Mouse (Mus musculus) erythroblast, embryonic 14.5 days (primary cell): ENCODE data around the gene Prrx2. TPM values are rescaled to one million over a fixed set of nuclear protein-coding genes. Genes with fewer than 3 reads are reported as not detected.
A peak's percentile ranks its signal among the peaks of the same experiment; 100 is the strongest.

Source experiments
- H3K27me3 ChIP-seq: 2 replicates; pipeline ENCODE4 v1.6.1; 2012; ENCODE audit warnings: inconsistent platforms; ENCODE audit not compliant: control insufficient read depth
- H3K36me3 ChIP-seq: 2 replicates; pipeline ENCODE4 v1.6.1; 2012; ENCODE audit warnings: mild to moderate bottlenecking, inconsistent platforms; ENCODE audit not compliant: control insufficient read depth
- H3K4me1 ChIP-seq: 2 replicates; pipeline ENCODE4 v1.6.1; 2012; ENCODE audit warnings: inconsistent platforms; ENCODE audit not compliant: control insufficient read depth
- H3K4me3 ChIP-seq: replicated peaks from 2 replicates; pipeline ENCODE3; 2012; ENCODE audit warnings: moderate library complexity, mild to moderate bottlenecking, inconsistent platforms
- H3K9me3 ChIP-seq: 2 replicates; pipeline ENCODE4 v1.6.1; 2012; ENCODE audit warnings: low read length, inconsistent platforms, mixed read lengths; ENCODE audit not compliant: control insufficient read depth
- GATA1 ChIP-seq: IDR thresholded peaks from 2 replicates; pipeline ENCODE4 v1.6.1; 2012; ENCODE audit warnings: low read length, inconsistent platforms, mixed read lengths
- TAL1 ChIP-seq: IDR thresholded peaks from 3 replicates; pipeline ENCODE4 v1.6.1; 2012; ENCODE audit warnings: low read length, inconsistent platforms, mixed read lengths
- polyA plus RNA-seq: library from polyadenylated mRNA; stranded (reverse); fragments of >175 nt; gene quantifications from 2 replicates; pipeline ENCODE4 v1.2.3, GENCODE M21; 2012

The Prrx2 gene
- polyA plus RNA-seq, 1 experiment, result not detected

GRCm38 (mm10) chr2:30833644-30834043 is 1.1 kb upstream of the Prrx2 start:
- Histone ChIP-seq H3K9me3 (no peaks in the 10 kb centered on the region), H3K36me3 (no peaks in the 10 kb centered on the region), H3K4me1 (peaks cover 35% of the 10 kb centered on the region), H3K27me3 (peaks cover 13% of the 10 kb centered on the region), H3K4me3 (no peak overlapping the region)
- TF ChIP-seq GATA1 (no peak), TAL1 (no peak)

- no peaks in the 10 kb centered on the region for H3K36me3 ChIP-seq
- peaks cover 21% of the 10 kb centered on the region for H3K27me3 ChIP-seq
- TF ChIP-seq TAL1 (no peak), GATA1 (no peak)
- H3K4me1 ChIP-seq, result peaks cover 22% of the 10 kb centered on the region
- H3K9me3 ChIP-seq, result no peaks in the 10 kb centered on the region
- H3K4me3 ChIP-seq, result peak overlapping the region; percentile 33
Observed at GRCm38 (mm10) chr2:30836238-30836990, 1.6 kb downstream of the Prrx2 start.

GRCm38 (mm10) chr2:30842615-30843014 is 7.8 kb downstream of the Prrx2 start:
- no peaks in the 10 kb centered on the region for H3K36me3 ChIP-seq
- H3K4me1 ChIP-seq, result no peaks in the 10 kb centered on the region
- TF ChIP-seq TAL1 (no peak), GATA1 (no peak)
- no peak overlapping the region for H3K4me3 ChIP-seq
- H3K9me3 ChIP-seq, result no peaks in the 10 kb centered on the region
- peaks cover 72% of the 10 kb centered on the region for H3K27me3 ChIP-seq

DNA sequence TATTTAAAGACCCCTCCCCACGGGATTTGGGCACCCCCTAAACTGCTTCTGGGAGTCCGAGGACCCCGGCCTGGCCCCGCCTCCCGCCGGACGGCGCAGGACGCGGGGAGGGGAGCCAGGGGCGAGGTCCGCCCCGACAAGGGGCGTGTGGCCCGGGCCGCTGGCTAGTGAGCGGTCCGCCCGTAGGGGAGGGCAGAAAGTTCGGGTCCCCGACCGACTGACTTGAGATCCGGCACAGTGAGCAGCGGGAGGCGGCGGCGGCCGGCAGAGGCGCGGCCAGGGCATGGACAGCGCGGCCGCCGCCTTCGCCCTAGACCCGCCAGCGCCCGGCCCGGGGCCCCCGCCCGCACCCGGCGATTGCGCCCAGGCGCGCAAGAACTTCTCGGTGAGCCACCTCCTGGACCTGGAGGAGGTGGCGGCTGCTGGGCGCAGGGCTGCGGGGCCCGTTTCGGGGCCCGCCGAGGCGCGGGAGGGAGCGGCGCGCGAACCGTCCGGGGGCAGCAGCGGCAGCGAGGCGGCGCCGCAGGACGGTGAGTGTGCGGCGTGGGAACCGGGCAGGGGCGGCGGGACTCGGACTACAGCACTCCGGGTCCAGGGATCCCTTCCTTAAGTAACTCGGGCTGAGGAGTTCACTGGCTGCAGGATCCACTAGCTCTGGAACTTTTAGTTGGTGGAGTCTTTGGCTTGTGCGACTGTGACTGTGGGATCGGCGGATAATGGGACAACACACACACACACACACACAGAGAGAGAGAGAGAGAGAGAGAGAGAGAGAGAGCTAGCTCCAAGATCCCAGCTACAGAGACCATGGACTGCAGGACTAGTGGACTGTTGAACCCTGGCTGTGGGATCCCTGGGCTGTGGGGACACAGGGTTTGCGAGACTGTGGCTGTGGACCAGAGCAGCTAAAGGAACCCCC is 10.6 kb downstream of the Prrx2 start:
- no peaks in the 10 kb centered on the region for H3K9me3 ChIP-seq
- TF ChIP-seq TAL1 (no peak), GATA1 (no peak)
- H3K4me3 ChIP-seq, result no peak overlapping the region
- peaks cover 70% of the 10 kb centered on the region for H3K27me3 ChIP-seq
- H3K4me1 ChIP-seq, result no peaks in the 10 kb centered on the region
- no peaks in the 10 kb centered on the region for H3K36me3 ChIP-seq

- TF ChIP-seq GATA1 (no peak), TAL1 (no peak)
- no peaks in the 10 kb centered on the region for H3K9me3 ChIP-seq
- H3K4me3 ChIP-seq, result no peak overlapping the region
- peaks cover 70% of the 10 kb centered on the region for H3K27me3 ChIP-seq
- H3K36me3 ChIP-seq, result no peaks in the 10 kb centered on the region
- H3K4me1 ChIP-seq, result no peaks in the 10 kb centered on the region
Observed at GRCm38 (mm10) chr2:30846236-30846635, 11.5 kb downstream of the Prrx2 start.

DNA sequence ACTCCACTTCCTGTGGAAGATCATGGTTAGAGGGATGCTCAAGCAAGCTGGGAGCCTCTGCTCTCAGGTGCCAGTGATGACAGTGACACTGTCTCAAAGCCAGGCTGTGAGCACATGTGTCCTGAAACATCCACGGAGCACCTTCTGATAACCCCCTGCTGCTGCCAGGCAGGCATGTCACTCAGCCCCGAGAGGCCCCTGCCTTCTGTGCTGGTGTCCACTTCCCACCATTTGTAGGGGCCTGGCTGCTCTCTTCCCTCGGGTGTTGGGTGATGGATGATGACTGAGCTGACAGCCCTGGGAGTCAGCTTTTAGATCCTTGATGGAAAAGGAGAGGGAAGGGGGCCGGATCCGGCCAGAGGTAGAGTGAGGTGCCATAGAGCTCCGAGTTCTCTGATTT is 12.0 kb downstream of the Prrx2 start:
- Histone ChIP-seq H3K9me3 (no peaks in the 10 kb centered on the region), H3K27me3 (peaks cover 66% of the 10 kb centered on the region), H3K4me3 (no peak overlapping the region), H3K4me1 (no peaks in the 10 kb centered on the region), H3K36me3 (no peaks in the 10 kb centered on the region)
- TF ChIP-seq TAL1 (no peak), GATA1 (no peak)

- no peak overlapping the region for H3K4me3 ChIP-seq
- no peaks in the 10 kb centered on the region for H3K4me1 ChIP-seq
- no peaks in the 10 kb centered on the region for H3K9me3 ChIP-seq
- TF ChIP-seq GATA1 (no peak), TAL1 (no peak)
- peaks cover 62% of the 10 kb centered on the region for H3K27me3 ChIP-seq
- H3K36me3 ChIP-seq, result no peaks in the 10 kb centered on the region
Observed at GRCm38 (mm10) chr2:30848184-30848583, 13.4 kb downstream of the Prrx2 start.

DNA sequence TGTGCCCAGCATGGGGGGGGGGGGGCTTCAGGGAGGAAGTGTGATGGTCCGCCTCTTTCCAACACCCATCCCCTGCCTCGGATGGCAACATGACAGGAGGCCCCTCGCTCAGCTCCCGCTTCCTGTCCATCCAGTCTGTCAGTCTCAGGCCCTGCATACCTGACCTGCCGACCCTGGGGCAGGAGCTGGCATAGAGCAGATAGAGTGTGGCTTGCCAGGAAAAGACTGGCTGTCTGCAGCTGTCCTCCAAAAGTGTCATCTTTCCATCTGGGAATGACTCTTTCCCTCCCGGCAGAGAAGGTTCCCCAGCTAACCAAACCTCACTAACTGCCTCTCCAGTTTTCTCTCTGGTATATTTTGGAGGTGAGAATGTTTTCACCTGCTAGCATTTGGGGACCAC is 15.8 kb downstream of the Prrx2 start:
- H3K4me1 ChIP-seq, result no peaks in the 10 kb centered on the region
- no peaks in the 10 kb centered on the region for H3K9me3 ChIP-seq
- no peak overlapping the region for H3K4me3 ChIP-seq
- no peaks in the 10 kb centered on the region for H3K36me3 ChIP-seq
- peaks cover 39% of the 10 kb centered on the region for H3K27me3 ChIP-seq
- TF ChIP-seq TAL1 (no peak), GATA1 (no peak)

DNA sequence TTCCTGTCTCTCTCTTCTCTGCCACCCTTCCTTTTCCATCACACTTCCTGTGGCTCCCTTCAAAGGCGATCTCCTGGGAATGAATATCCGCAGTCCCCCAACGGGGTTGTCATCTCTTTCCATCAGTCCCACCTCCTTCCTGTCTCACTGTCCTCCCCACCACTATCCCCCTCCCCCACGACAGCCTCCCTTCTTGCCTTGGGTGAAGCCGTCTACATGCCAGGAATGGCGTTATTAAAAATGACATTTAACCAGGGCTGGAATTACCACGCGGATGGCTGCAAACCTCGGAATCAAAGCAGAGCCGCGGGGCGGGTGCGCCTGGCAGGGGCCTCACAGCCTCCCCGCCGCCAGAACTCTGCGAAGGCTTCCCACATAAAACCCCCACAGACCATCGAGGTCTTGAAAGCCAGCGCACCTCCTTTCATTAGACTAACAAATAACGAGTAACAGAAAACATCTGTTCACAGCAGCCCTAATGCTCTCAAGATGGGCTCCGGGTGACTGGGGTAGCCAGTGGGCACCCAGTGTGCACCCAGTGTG is 18.1 kb downstream of the Prrx2 start:
- H3K9me3 ChIP-seq, result no peaks in the 10 kb centered on the region
- TF ChIP-seq GATA1 (no peak), TAL1 (no peak)
- no peak overlapping the region for H3K4me3 ChIP-seq
- no peaks in the 10 kb centered on the region for H3K4me1 ChIP-seq
- H3K36me3 ChIP-seq, result no peaks in the 10 kb centered on the region
- H3K27me3 ChIP-seq, result peaks cover 16% of the 10 kb centered on the region
